Mouse (Mus musculus): ENCODE measurements around the gene Vsig2. TPM values are rescaled to one million over a fixed set of nuclear protein-coding genes. Genes with fewer than 3 reads are reported as not detected.

Vsig2 gene
- polyA plus RNA-seq, 2 experiments from 2014 or later, result not detected

- no peak for ATAC-seq
Measured at GRCm38 (mm10) chr9:37567454-37567853, 28.4 kb downstream of the Vsig2 start.

GRCm38 (mm10) chr9:37567892-37568604 is 29.0 kb downstream of the Vsig2 start:
- no peak for ATAC-seq

GRCm38 (mm10) chr9:37568605-37569214 is 29.7 kb downstream of the Vsig2 start:
- ATAC-seq, result no peak

- no peak for ATAC-seq
Measured at GRCm38 (mm10) chr9:37569231-37569835, 30.3 kb downstream of the Vsig2 start.

- ATAC-seq, result no peak
Measured at GRCm38 (mm10) chr9:37572204-37572876, 33.3 kb downstream of the Vsig2 start.

- no peak for ATAC-seq
Measured at GRCm38 (mm10) chr9:37576436-37576930, 37.4 kb downstream of the Vsig2 start.

- no peak for ATAC-seq
Measured at GRCm38 (mm10) chr9:37583594-37583993, 44.5 kb downstream of the Vsig2 start.

GRCm38 (mm10) chr9:37586718-37587117 is 47.7 kb downstream of the Vsig2 start:
- ATAC-seq, result no peak

- no peak for ATAC-seq
Measured at GRCm38 (mm10) chr9:37590381-37590780, 51.3 kb downstream of the Vsig2 start.

- no peak for ATAC-seq
Measured at GRCm38 (mm10) chr9:37592025-37592424, 53.0 kb downstream of the Vsig2 start.

- no peak for ATAC-seq
Measured at GRCm38 (mm10) chr9:37592633-37593032, 53.6 kb downstream of the Vsig2 start.

- ATAC-seq, result no peak
Measured at GRCm38 (mm10) chr9:37593690-37594089, 54.6 kb downstream of the Vsig2 start.

Other genes with a start within 250 kb of the Vsig2 start
- 10 to 100 TPM in 1 of 2 experiments, 1 to 10 TPM in 1; 6.8 to 10.3 TPM for gene Ccdc15, start 190.8 kb upstream of the Vsig2 start, polyA plus RNA-seq (2017; shearing (Covaris generic))
- not detected for gene Hepacam, start 171.9 kb upstream of the Vsig2 start, polyA plus RNA-seq (2017; shearing (Covaris generic))
- not detected for gene Robo4, start 137.4 kb upstream of the Vsig2 start, polyA plus RNA-seq (2017; shearing (Covaris generic))
- not detected for gene Robo3, start 106.0 kb upstream of the Vsig2 start, polyA plus RNA-seq (2017; shearing (Covaris generic))
- gene Msantd2, start 49.9 kb upstream of the Vsig2 start, polyA plus RNA-seq (2017; shearing (Covaris generic)), result 10 to 100 TPM in 1 of 2 experiments, 1 to 10 TPM in 1; 8.3 to 13.7 TPM
- not detected for gene Esam, start 11.2 kb upstream of the Vsig2 start, polyA plus RNA-seq (2017; shearing (Covaris generic))
- gene Nrgn, start 13.6 kb downstream of the Vsig2 start, polyA plus RNA-seq (2017; shearing (Covaris generic)), result under 1 TPM; 0.51 to 0.86 TPM
- 10 to 100 TPM; 17.2 to 17.7 TPM for gene Siae, start 16.4 kb downstream of the Vsig2 start, polyA plus RNA-seq (2017; shearing (Covaris generic))
- under 1 TPM in 1 of 2 experiments, not detected in 1; 0.97 TPM for gene Spa17, start 74.5 kb downstream of the Vsig2 start, polyA plus RNA-seq (2017; shearing (Covaris generic))
- gene Tbrg1, start 118.1 kb downstream of the Vsig2 start, polyA plus RNA-seq (2017; shearing (Covaris generic)), result 100 to 1,000 TPM; 201 to 217 TPM
- gene Panx3, start 130.0 kb downstream of the Vsig2 start, polyA plus RNA-seq (2017; shearing (Covaris generic)), result not detected
- gene Olfr160, start 177.0 kb downstream of the Vsig2 start, polyA plus RNA-seq (2017; shearing (Covaris generic)), result under 1 TPM in 1 of 2 experiments, not detected in 1; 0.13 TPM
- not detected for gene Olfr874, start 205.9 kb downstream of the Vsig2 start, polyA plus RNA-seq (2017; shearing (Covaris generic))
- gene Olfr875, start 232.6 kb downstream of the Vsig2 start, polyA plus RNA-seq (2017; shearing (Covaris generic)), result not detected